Mouse (Mus musculus): ENCODE measurements at regions not wholly inside any gene's neighbourhood (a gene's known extent, or its start where the extent isn't known, plus 50 kb on each side); places are given as distances from the start of the nearest gene placed in this dataset.

GRCm38 (mm10) chr11:111442257-111442656 is 376.3 kb downstream of the Kcnj2 start:
- DNase-seq (ENCODE audit: low read depth, low spot score): no peak

GRCm38 (mm10) chr11:111443381-111443780 is 377.4 kb downstream of the Kcnj2 start:
- no peak for DNase-seq (ENCODE audit: low read depth, low spot score)

GRCm38 (mm10) chr11:111444791-111445190 is 378.8 kb downstream of the Kcnj2 start:
- DNase-seq (ENCODE audit: low read depth, low spot score): no peak

- DNase-seq (ENCODE audit: low read depth, low spot score): peak; percentile 63
These were observed 379.8 kb downstream of the Kcnj2 start for GRCm38 (mm10) chr11:111445764-111446163.

- peak; percentile 13 for DNase-seq (ENCODE audit: low read depth, low spot score)
These were observed 385.0 kb downstream of the Kcnj2 start for GRCm38 (mm10) chr11:111450811-111451494.

- DNase-seq (ENCODE audit: low read depth, low spot score): no peak
These were observed 394.1 kb downstream of the Kcnj2 start for GRCm38 (mm10) chr11:111460046-111460445.

GRCm38 (mm10) chr11:111484981-111485380 is 419.0 kb downstream of the Kcnj2 start:
- DNase-seq (ENCODE audit: low read depth, low spot score): no peak

GRCm38 (mm10) chr11:111512471-111512870 is 446.5 kb downstream of the Kcnj2 start:
- no peak for DNase-seq (ENCODE audit: low read depth, low spot score)

GRCm38 (mm10) chr11:111522716-111523115 is 456.8 kb downstream of the Kcnj2 start:
- no peak for DNase-seq (ENCODE audit: low read depth, low spot score)

- peak; percentile 42 for DNase-seq (ENCODE audit: low read depth, low spot score)
These were observed 457.5 kb downstream of the Kcnj2 start for GRCm38 (mm10) chr11:111523465-111523864.

GRCm38 (mm10) chr11:111526010-111526742 is 460.2 kb downstream of the Kcnj2 start:
- DNase-seq (ENCODE audit: low read depth, low spot score): peak; percentile 24

GRCm38 (mm10) chr11:111529591-111529990 is 463.6 kb downstream of the Kcnj2 start:
- no peak for DNase-seq (ENCODE audit: low read depth, low spot score)

GRCm38 (mm10) chr11:111530912-111531311 is 464.9 kb downstream of the Kcnj2 start:
- no peak for DNase-seq (ENCODE audit: low read depth, low spot score)

- DNase-seq (ENCODE audit: low read depth, low spot score): peak; percentile 62
These were observed 466.5 kb downstream of the Kcnj2 start for GRCm38 (mm10) chr11:111532457-111532856.

- peak; percentile 84 for DNase-seq (ENCODE audit: low read depth, low spot score)
These were observed 470.3 kb downstream of the Kcnj2 start for GRCm38 (mm10) chr11:111536040-111536836.

- peak; percentile 82 for DNase-seq (ENCODE audit: low read depth, low spot score)
These were observed 471.7 kb downstream of the Kcnj2 start for GRCm38 (mm10) chr11:111537654-111538053.

GRCm38 (mm10) chr11:111539960-111540359 is 474.0 kb downstream of the Kcnj2 start:
- no peak for DNase-seq (ENCODE audit: low read depth, low spot score)

- no peak for DNase-seq (ENCODE audit: low read depth, low spot score)
These were observed 479.3 kb downstream of the Kcnj2 start for GRCm38 (mm10) chr11:111545291-111545690.

GRCm38 (mm10) chr11:111555131-111555530 is 489.2 kb downstream of the Kcnj2 start:
- DNase-seq (ENCODE audit: low read depth, low spot score): no peak

GRCm38 (mm10) chr11:111555615-111556014 is 489.7 kb downstream of the Kcnj2 start:
- DNase-seq (ENCODE audit: low read depth, low spot score): no peak

GRCm38 (mm10) chr11:111558302-111559140 is 492.6 kb downstream of the Kcnj2 start:
- no peak for DNase-seq (ENCODE audit: low read depth, low spot score)

All from 3T3-L1 (cell line).